Mouse (Mus musculus) heart, postnatal 0 days (tissue): ENCODE measurements around the gene Peli2.

Source experiments
- CTCF ChIP-seq: IDR thresholded peaks from 2 replicates; pipeline ENCODE4 v1.5.1; 2016; ENCODE audit warnings: antibody characterized with exemption, control low read depth, low read depth
- EP300 ChIP-seq: IDR thresholded peaks from 2 replicates; pipeline ENCODE4 v1.6.1; 2016; ENCODE audit warnings: antibody characterized with exemption, low read depth

GRCm38 (mm10) chr14:48212839-48213238 is 92.2 kb downstream of the Peli2 start:
- TF ChIP-seq CTCF (no peak), EP300 (no peak)
